ENCODE assay signal across 11 mouse cellular contexts in genomic region chr3:50628092-50628696, GRCm38 (mm10).
A peak's percentile ranks its signal among the peaks of the same experiment; 100 is the strongest.
DNase-seq lines count a peak whose midpoint lies in the region; ATAC-seq and TF ChIP-seq lines count a peak whose summit lies in the region.
"Had no signal": no experiment of that assay in that cellular context is flagged by ENCODE, and none has a peak within 500 bp of the region (broad histone marks: within the 10 kb centered on the region; RNA-seq: fewer than 3 reads in every experiment).

No protein-coding gene starts in this region.

- H3K4me3 ChIP-seq in hindbrain, postnatal 0 days (ENCODE audit: low read length) = no peak overlapping the region
- H3K4me3 ChIP-seq: limb, embryonic 15.5 days had no signal

- peak; percentile 61 for ATAC-seq in CD4-positive, CD25-positive, alpha-beta regulatory T cell, adult 4 months
- ATAC-seq in granulocyte monocyte progenitor cell, adult 5-6 weeks (replicated peaks; ENCODE audit: poor library complexity, severe bottlenecking) = peak; percentile 99
- peak; percentile 97 for ATAC-seq in neutrophil, adult 5-6 weeks (ENCODE audit: extremely low read depth, insufficient number of reproducible peaks, low FRiP score, poor library complexity, severe bottlenecking)
- ATAC-seq in hindbrain, postnatal 0 days = no peak

- no peaks in the 10 kb centered on the region for H3K4me1 ChIP-seq in hindbrain, postnatal 0 days (ENCODE audit: insufficient read depth, low read length)
- H3K4me1 ChIP-seq: limb, embryonic 15.5 days had no signal

- DNase-seq in kidney, postnatal 10 days = peak; percentile 19
- DNase-seq in kidney, adult 8-10 months = no peak
- DNase-seq in urinary bladder, postnatal 36 days (ENCODE audit: low spot score in 2 of 2) = no peak
- DNase-seq in hindbrain, postnatal 0 days (ENCODE audit: low spot score) = no peak
- DNase-seq in right cerebral cortex, adult 2 months (ENCODE audit: low spot score in 2 of 2) = no peak
- DNase-seq: right cerebral cortex, postnatal 14 days had no signal

- 79% methylated on average over 9 of the region's 9 CpGs for WGBS in hindbrain, postnatal 0 days

- H3K9me3 ChIP-seq in hindbrain, postnatal 0 days (ENCODE audit: low read length) = no peaks in the 10 kb centered on the region
- H3K9me3 ChIP-seq: limb, embryonic 15.5 days had no signal

- H3K4me2 ChIP-seq in hindbrain, postnatal 0 days (ENCODE audit: low read depth, low read length) = no peak overlapping the region
- H3K4me2 ChIP-seq: limb, embryonic 15.5 days had no signal

- no peak overlapping the region for H3K27ac ChIP-seq in hindbrain, postnatal 0 days
- H3K27ac ChIP-seq: kidney, postnatal 0 days; limb, embryonic 15.5 days had no signal

- no peaks in the 10 kb centered on the region for H3K27me3 ChIP-seq in hindbrain, postnatal 0 days (ENCODE audit: insufficient read depth, low read length)
- H3K27me3 ChIP-seq: limb, embryonic 15.5 days had no signal

- H3K9ac ChIP-seq in hindbrain, postnatal 0 days (replicated peaks; ENCODE audit: low read length) = no peak overlapping the region
- H3K9ac ChIP-seq: limb, embryonic 15.5 days had no signal

- no peak for TF ChIP-seq CTCF in hindbrain, postnatal 0 days (IDR thresholded peaks at IDR 0.05; ENCODE audit: low read depth)

- H3K36me3 ChIP-seq in hindbrain, postnatal 0 days (ENCODE audit: insufficient read depth, low read length) = no peaks in the 10 kb centered on the region
- H3K36me3 ChIP-seq: limb, embryonic 15.5 days had no signal
